Mouse (Mus musculus) embryo, embryonic 11.5 days (tissue): Measurements from ENCODE around the gene Rasal2.

ENCODE experiments used
- DNase-seq: peaks from one replicate; pipeline ENCODE4 v3.0.0-alpha.2; 2012; ENCODE audit warnings: low read depth, low spot score

Rasal2 gene

DNA sequence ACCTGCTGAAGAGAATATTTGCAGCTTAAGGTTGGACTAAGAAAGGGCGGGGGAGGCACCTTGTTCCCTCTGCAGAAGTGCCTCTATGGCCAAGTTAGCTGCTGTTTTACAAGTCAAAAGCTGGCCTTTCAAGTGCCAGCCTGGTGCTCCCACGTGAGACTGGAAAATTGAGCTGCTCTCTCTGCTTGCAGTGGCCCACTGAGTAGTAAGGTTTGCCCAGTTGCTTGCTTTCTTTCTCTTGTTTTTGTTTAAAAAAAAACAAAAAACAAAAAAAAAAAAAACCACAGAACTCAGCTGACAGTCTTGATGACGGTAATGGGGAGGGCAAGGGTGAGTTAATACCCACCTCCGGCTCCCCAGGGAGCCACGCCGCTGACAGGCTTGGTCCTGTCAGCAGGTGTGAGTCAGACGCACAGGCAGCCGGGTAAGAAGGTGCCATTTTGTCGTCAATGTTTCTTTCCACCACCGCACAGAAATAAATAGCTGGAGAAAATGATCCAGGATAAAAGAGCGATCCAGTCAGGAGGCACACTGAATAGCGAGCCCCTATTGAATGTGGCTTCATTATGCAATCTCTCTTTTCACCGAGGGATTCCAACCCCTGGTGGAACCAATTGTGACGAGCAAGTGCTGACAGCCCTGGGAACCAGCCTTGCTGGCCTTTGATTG, 27.7 kb upstream of the Rasal2 start:
- no peak for DNase-seq

DNA sequence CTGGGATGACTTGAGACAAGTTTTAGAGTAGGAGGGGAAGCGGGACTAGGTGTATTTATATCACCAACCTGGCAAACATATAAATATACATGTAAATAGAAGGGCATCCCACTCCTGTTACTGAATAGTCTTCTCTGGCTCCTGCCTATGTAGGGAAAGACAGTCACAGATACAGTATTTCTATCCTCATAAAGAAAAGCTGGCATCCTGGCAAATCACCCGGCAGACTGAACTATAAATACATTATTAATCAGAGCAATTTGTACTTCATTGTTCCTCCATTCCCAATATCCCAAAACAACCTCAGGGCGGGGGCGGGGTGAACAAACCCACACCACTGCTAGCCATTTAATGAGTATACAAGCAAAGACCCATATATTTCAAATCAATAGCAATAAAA, 26.7 kb upstream of the Rasal2 start:
- no peak for DNase-seq

DNA sequence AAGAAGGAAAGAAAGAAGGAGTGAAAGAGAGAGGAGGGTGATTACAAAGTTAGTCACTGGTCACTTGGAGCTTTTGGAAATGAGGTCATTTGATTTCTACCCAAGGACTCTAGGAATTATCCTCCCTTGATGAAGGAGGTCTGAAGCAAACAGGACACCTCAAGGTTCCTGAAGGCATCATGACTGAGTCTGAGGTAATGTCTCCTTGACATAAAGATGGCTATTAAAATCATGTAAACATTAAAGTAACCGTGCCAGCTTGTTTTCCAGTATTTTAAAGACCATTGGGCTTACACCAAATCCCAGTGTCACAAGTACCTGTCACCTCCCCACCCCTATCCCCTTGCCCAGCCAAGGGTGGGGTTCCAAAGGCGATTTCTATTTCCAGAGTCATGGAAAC, 25.9 kb upstream of the Rasal2 start:
- no peak for DNase-seq

DNA sequence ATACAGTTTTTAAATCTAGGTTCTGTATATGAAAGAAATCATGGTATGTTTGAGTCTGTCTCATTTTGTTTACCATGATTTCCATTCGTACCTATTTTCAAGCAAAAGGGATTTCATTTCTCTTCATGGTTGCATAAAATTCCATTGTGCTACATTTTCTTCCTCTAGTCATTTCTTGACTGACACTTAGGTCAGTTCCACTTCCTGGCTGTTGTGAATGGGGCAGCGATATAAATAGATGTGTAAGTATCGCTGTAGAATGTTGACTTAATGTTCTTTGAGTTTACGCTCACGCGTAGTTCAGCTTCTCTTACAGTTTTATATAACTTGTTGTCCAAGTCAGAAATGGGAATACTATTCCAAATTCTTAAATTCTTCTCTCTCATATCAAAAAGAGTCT, 23.5 kb upstream of the Rasal2 start:
- DNase-seq = no peak

DNA sequence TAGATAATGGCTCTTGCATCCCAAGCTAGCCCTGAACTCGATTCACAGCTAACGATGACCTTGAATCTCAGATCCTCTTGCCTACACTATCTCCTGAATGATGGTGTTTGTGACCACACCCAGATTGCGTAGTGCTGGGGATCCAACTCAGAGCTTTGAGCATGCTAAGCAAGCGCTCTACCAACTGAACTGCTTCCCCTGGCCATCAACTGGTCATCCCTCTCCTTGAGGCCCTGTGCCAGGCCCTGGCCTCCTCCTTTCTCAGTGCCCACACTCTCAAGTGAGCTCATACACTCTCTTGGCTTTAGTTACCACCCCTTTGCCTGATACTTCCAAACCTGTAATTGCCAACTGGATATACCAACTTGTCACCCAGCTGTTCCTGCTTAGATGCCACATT, 22.0 kb upstream of the Rasal2 start:
- no peak for DNase-seq

DNA sequence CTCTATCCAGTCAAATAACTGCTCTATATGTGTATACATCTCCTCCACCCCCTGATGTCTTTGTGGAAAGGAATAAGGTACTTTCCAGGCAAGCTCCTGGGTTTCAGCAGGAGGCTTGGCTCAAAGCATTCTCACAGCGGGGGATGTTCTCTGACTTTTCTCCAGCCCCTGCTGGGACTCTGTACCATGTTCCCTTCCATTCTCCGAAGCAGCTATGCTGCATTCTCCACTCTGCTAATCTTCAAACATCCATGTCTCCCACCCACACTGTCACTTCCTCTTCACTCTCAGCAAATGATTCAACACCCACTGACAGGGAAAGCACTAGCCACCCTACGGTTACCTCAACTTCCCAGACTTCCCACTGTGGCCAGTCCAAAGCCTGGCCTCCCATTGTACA, 20.9 kb upstream of the Rasal2 start:
- no peak for DNase-seq

DNA sequence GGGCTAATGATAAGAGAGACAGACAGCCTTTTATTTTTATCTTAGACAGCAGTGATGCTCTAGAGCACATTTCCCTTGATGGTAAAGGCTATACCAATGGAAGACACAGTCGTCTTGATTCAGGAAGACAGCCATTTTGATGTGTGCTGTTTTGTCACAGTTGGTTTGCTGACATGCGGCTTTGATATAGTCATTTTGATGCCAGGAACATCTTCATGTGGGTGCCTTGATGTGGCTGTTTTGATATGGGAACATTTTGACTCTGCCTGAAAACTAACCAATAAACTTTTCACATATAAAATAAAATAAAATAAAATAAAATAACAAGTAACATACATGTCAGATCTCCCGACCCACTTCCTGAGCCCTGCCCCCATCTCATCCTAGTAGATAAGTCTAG, 16.0 kb upstream of the Rasal2 start:
- no peak for DNase-seq

DNA sequence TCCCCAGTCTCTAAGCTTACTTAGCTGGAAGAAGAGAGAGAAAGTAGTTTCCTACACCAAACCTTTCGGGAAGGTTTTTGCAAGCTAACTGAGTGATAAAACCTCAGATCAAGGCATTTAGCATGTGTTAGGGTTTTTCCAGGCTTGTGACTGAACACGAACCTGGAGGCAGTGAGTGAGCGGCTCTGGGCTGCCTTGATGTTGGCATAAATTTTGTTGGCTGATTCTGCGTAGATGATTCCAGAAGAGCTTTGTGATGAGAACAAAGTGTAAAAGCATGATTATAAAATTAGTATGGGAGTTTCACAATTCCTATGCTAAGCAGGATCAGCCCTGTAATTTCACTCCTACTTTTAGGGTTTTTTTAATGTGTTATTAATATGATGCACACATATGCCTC, 15.2 kb upstream of the Rasal2 start:
- DNase-seq = no peak

DNA sequence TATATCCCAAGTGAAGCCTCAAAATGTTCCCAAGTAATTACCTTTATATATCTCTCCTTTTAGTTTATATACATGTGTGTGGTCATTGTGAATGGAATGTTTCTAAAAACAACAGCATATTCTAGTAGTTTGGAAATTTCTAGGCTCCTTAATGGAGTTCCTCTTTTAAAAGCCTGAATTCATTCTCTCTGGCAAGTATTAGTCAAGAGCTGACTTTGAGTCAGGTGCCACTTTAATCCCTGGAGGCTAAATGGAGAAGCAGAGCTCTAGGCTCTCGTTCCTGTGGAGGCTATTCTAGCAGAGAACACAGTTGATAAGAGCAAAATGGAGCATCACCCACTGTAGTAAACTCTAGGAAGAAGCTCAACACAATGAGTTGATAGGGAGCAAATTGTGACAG, 14.5 kb upstream of the Rasal2 start:
- DNase-seq = no peak

DNA sequence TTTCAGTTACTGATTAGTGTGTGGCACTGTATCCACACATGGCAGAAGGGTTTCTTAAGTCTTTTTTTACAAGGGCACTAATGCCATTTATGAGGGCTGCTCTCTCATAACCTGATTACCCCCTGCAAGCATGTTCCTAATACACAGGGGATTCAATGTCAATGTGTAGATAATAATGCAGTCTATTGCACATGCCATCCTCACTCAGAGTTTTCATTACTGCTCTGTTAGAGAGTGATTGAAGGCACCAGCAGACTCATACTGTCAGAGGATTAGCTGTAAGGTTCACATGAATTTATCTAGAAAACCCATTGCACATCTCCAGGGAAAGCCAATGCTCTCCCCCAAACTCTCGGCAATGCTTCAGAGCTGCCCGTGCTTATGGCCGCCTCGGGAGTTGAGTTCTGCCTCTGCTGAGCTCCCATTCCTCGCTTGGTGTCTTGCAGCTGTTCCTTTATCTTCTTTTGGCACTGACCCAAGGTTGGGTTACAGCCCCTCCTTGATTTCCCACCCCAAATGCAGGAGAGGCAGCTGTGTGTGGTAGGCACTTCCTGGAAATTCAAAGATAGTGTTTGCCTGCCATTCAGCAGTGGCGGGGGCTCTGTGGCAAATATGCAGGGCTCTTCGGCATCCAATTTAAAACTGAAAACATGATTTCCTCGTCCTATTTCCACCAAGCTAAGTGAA, 13.5 kb upstream of the Rasal2 start:
- DNase-seq = no peak

DNA sequence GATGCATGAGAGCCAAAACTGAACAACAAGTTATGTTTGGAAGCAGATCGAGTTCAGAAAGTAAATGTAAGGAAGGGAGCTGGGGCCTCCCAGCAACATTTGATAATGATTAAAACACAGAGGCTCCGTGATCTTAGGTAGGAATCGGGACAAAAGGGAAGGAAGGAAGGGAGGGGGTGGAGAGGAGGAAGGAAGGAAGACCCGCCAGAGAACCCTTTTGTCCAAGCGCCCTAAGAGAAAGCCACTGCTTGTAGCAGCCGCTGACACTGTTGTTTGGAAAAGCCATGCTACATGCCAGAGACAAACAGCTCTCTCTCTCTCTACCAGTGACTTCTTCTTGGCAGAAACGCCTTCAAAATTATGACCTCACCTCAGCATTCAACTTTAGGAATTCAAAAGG, 5.5 kb upstream of the Rasal2 start:
- DNase-seq = no peak

DNA sequence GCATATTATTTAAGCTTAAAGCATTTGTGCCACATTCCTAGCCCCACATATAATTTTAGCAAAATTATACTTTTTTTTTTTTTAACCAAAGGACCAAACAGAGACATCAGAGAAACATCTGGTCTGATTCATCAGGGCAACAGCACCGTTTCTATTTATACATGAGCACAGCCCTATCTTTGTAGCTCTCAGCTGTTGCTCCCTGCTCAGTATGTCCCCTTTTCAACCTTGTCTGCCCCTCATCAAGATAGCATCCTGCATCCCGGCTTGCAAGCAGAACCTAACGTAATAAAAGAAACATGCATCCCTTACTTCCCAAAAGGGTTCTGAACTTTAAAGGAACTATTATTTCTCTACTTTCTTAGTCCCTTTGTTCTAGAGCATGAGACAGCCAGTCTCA, 5.0 kb upstream of the Rasal2 start:
- DNase-seq = no peak

DNA sequence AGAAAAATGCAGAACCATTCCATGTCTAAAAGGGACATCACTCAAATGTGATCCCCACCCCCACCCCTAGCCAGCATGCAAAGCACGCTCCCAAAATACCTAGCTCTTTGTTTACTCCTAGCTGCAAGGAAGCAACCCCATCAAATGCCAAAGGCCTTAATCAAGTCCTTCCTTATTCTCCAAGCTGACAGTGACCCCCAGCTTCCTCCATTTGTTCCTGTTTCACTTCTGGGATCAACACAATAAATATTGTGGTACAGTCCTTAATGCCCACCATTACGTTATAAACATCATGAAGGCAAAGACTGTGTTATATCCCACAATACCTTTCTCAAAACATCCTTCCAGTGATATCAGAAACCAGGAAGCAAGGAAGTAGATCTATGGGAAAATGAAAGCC, 4.2 kb upstream of the Rasal2 start:
- DNase-seq = no peak

DNA sequence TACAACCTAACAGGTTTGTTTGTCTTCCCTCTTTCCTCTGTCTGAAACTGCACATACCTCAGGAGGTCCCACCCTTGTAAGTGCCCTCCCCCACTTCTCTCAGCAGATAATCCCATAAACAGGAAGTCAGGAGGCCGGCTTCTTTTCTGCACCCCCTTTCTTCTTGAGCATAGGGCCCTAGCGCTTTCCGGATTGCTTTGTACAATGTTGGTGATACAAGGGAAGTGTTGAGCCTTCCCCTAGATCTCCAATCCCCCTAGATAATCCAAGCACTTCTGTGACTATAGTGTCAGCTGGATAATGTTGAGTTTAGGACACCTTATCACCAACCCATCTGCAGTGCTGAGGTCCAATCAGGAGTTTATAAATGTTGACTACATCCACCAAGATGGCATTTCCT, 3.4 kb upstream of the Rasal2 start:
- no peak for DNase-seq

DNA sequence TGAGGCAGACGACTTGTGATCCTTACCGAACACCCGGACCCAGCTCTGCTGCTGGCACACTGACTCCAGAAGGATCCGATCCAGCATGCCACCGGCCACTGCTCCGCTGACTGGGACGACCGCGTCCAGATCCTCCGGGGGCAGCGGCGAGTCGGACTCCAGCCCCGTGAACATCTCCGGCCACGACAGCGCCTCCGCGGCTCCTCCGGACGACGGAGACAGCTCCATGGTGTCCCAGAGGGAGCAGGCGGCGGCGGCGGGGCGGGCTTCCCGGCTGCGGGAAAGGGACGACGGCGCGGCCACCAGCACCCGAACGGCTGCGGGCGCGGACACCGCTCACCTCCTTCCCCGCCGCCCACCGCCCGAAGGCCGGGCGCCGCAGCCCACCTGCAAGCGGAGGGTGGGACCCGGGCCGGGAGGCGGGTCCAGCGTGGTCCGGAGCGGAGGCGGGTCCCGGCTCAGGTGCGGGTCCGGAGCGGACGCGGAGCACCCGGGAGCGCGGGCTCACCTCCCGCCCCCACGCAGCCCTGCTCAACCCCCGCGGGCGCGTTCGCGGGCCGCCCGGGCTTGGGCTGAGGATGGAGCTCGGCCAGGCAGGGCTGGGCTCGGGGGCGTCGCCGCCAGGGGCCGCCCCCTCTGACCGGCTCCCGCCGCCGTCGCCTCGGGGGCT, 549 bp downstream of the Rasal2 start:
- DNase-seq = no peak

DNA sequence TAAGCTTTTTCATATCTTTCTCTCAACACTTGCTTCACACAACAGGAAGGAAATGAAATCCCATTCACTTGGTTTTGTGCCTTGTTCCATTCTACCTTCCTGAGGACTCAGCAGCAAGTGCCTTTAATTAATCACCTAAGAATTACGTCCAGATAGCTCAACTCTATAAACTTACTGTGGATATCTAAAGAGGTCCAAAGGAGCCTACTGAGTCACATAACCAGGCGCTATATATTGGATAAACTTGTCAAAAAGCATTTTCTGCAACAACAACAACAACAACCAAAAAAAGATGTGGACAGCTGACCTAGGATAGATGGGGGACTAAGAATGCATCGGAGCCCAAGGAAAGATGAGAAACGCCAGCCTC, 1.1 kb downstream of the Rasal2 start:
- DNase-seq = no peak

DNA sequence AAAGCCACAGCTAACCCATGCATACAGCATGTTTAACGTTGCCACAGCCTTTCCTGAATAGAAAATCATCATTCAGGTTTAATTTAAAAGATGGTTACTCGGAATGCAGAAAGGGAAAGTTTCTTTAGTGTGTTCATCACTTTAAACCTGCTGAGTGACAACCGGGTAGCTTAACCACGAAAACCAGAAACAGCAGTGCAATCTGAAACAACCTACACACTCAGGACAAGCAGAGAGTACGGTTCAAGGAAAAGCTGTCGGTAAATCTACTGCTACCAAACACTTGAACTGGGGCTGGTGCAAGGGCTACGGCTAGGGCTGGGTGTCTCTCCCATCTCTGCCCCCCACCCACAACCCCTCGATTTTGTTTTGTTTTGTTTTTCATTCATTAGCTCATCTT, 1.5 kb downstream of the Rasal2 start:
- no peak for DNase-seq

DNA sequence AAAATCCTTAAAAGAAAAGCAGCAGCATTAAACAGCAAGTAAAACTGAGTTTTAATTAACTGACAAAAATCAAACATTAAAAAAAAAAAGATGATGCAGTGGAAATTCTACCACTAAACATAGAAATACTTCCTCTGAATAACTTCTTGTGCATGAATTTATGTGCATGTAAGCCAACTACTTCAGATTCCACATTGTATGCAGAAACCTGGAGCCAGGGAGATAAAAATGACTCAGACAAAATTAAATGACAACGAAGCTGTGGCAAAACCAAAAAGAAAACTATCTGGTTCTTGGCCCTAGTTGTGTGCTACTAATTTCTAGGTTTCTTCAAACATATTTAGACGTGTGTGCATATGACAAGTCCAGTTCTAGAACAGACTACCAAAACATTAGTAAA, 2.7 kb downstream of the Rasal2 start:
- no peak for DNase-seq

DNA sequence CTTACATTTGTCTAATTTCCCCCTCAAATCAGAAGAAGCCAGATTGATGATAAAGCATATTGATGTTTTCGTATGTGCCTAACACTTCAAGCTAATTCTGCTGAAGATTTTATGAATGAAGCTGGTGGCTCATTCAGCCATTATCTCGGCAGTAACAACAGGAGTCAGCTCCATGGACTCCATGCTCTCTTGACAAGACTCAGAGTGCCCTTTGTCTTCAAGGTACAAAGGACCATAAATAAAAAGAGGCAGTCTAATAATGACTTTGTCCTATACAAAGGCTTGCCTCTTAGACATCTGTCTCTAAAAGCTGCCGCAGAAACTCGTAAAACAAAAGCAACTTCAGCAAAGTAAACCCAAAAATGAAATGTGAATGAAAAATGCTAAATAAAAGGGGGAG, 24.4 kb downstream of the Rasal2 start:
- no peak for DNase-seq

DNA sequence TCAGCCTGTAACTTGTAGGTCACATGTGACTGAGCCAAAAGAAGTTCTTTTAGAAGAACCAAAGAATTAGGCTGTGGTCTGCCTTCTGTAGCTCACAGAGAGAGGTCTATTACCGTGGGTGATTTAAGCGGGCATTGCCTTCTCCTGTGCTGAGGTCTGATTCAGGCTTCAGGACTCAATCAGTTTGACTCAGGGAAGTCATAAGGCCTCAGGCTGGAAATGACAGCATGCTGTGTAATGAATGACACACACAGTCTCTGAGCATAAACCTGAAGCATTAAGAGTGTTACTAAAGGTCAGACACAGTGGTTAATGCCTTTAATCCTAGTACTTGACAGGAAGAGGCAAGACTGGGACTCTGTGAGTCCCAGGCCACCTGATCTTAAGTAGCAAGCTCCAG, 31.7 kb downstream of the Rasal2 start:
- no peak for DNase-seq

DNA sequence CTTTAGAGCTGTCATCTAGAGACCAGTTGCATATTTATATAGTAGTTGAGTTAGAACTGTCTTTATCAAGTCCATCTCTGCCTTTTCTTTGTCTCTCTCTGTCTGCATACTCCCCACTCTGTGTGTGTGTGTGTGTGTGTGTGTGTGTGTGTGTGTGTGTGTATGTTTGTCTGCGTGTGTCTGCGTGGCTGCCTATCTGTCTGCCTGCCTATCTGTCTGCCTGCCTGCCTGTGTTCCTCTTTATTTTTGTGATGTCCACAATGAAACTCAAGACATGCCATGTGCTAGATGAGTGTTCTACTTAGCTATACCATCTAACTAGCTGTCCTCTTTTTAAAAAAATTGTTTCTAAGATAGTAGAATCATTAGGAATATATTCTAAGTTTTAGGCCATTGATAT, 42.0 kb downstream of the Rasal2 start:
- no peak for DNase-seq

DNA sequence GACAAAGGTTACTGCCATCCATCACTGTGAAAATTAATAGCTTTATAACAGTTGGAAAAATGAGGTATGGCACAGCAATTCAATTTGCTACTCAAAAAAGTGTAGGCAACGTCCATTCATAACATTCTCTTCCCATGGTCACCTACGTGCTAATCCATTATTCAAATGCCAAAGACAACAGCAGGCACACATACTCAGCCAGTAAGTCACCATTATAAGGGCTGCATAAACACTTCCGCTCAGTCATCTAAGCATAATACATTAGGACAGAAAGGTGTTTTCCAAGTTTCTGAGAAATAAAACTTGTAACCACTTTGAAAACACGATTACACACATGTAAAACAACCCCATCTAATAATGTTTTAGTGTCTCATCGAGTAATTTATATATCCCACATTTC, 44.1 kb downstream of the Rasal2 start:
- no peak for DNase-seq

DNA sequence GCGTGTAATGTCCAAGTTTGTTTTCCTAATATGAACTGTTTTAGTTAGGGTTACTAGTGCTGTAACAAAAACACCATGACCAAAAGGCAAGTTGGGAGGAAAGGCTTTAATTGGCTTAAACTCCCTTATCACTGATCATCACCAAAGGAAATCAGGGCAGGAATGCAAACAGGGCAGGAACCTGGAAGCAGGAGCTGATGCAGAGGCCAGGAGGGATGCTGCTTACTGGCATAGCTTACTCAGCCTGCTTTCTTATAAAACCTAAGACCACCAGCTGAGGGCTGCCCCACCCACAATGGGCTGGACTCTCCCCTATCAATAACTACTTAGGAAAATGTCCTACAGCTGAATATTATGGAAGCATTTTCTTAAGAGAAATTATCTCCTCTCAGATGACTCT, 65.7 kb downstream of the Rasal2 start:
- DNase-seq = no peak
